Mouse (Mus musculus): ENCODE results near the gene Npepl1. TPM values are rescaled to one million over a fixed set of nuclear protein-coding genes. Genes with fewer than 3 reads are reported as not detected.

Gene Npepl1
- polyA plus RNA-seq, 1 experiment, result 50.6 TPM

- no peak overlapping the region for H3K4me3 ChIP-seq (ENCODE audit: insufficient read depth, poor library complexity, severe bottlenecking)
- H3K36me3 ChIP-seq (ENCODE audit: control insufficient read depth, insufficient read depth), result peaks cover 16% of the 10 kb centered on the region
Observed at GRCm38 (mm10) chr2:174120631-174121030, 10.5 kb downstream of the Npepl1 start.

GRCm38 (mm10) chr2:174121411-174121947, 11.3 kb downstream of the Npepl1 start:
- Histone ChIP-seq H3K79me2 (ENCODE audit: control insufficient read depth, insufficient read depth) (no peaks in the 10 kb centered on the region), H3K36me3 (ENCODE audit: control insufficient read depth, insufficient read depth) (peaks cover 13% of the 10 kb centered on the region), H3K27me3 (ENCODE audit: control insufficient read depth, insufficient read depth, insufficient read length) (no peaks in the 10 kb centered on the region), H3K4me3 (ENCODE audit: insufficient read depth, poor library complexity, severe bottlenecking) (no peak overlapping the region), H3K79me3 (ENCODE audit: low read depth) (no peaks in the 10 kb centered on the region), H3ac (ENCODE audit: control insufficient read depth, insufficient read length, low read depth) (no peak overlapping the region)
- TF ChIP-seq MYOD1 (IDR thresholded peaks at IDR 0.05; ENCODE audit: control insufficient read depth, insufficient read length, low read depth), result no peak
- no peak for TF ChIP-seq USF1 (IDR thresholded peaks at IDR 0.05; ENCODE audit: low read depth)
- TF ChIP-seq CEBPB (IDR thresholded peaks at IDR 0.05; ENCODE audit: low read depth), result no peak
- no peak for TF ChIP-seq FOSL1 (IDR thresholded peaks at IDR 0.05; ENCODE audit: insufficient read depth, low read length, poor library complexity, severe bottlenecking)
- no peak for TF ChIP-seq MAX (IDR thresholded peaks at IDR 0.05)
- TF ChIP-seq MYOG (IDR thresholded peaks at IDR 0.05; ENCODE audit: control insufficient read depth, extremely low read depth, insufficient read length), result no peak
- TF ChIP-seq CTCF (IDR thresholded peaks at IDR 0.05; ENCODE audit: control insufficient read depth, insufficient read depth, insufficient read length), result no peak

More at GRCm38 (mm10) chr2:174120631-174121030, 10.5 kb downstream of the Npepl1 start:
- H3K27me3 ChIP-seq (ENCODE audit: control insufficient read depth, insufficient read depth, insufficient read length), result no peaks in the 10 kb centered on the region
- H3K79me2 ChIP-seq (ENCODE audit: control insufficient read depth, insufficient read depth), result no peaks in the 10 kb centered on the region
- TF ChIP-seq FOSL1 (IDR thresholded peaks at IDR 0.05; ENCODE audit: insufficient read depth, low read length, poor library complexity, severe bottlenecking), result no peak
- no peak for TF ChIP-seq CEBPB (IDR thresholded peaks at IDR 0.05; ENCODE audit: low read depth)
- no peak for TF ChIP-seq MYOG (IDR thresholded peaks at IDR 0.05; ENCODE audit: control insufficient read depth, extremely low read depth, insufficient read length)
- no peak for TF ChIP-seq USF1 (IDR thresholded peaks at IDR 0.05; ENCODE audit: low read depth)
- TF ChIP-seq MAX (IDR thresholded peaks at IDR 0.05), result no peak
- TF ChIP-seq CTCF (IDR thresholded peaks at IDR 0.05; ENCODE audit: control insufficient read depth, insufficient read depth, insufficient read length), result no peak
- TF ChIP-seq MYOD1 (IDR thresholded peaks at IDR 0.05; ENCODE audit: control insufficient read depth, insufficient read length, low read depth), result no peak
- H3K79me3 ChIP-seq (ENCODE audit: low read depth), result no peaks in the 10 kb centered on the region
- H3ac ChIP-seq (ENCODE audit: control insufficient read depth, insufficient read length, low read depth), result no peak overlapping the region

- Histone ChIP-seq H3K4me3 (ENCODE audit: insufficient read depth, poor library complexity, severe bottlenecking) (no peak overlapping the region), H3ac (ENCODE audit: control insufficient read depth, insufficient read length, low read depth) (no peak overlapping the region), H3K36me3 (ENCODE audit: control insufficient read depth, insufficient read depth) (peaks cover 12% of the 10 kb centered on the region), H3K27me3 (ENCODE audit: control insufficient read depth, insufficient read depth, insufficient read length) (no peaks in the 10 kb centered on the region), H3K79me3 (ENCODE audit: low read depth) (no peaks in the 10 kb centered on the region), H3K79me2 (ENCODE audit: control insufficient read depth, insufficient read depth) (no peaks in the 10 kb centered on the region)
- TF ChIP-seq MYOG (IDR thresholded peaks at IDR 0.05; ENCODE audit: control insufficient read depth, extremely low read depth, insufficient read length), result no peak
- TF ChIP-seq CTCF (IDR thresholded peaks at IDR 0.05; ENCODE audit: control insufficient read depth, insufficient read depth, insufficient read length), result no peak
- no peak for TF ChIP-seq MYOD1 (IDR thresholded peaks at IDR 0.05; ENCODE audit: control insufficient read depth, insufficient read length, low read depth)
- no peak for TF ChIP-seq FOSL1 (IDR thresholded peaks at IDR 0.05; ENCODE audit: insufficient read depth, low read length, poor library complexity, severe bottlenecking)
- TF ChIP-seq CEBPB (IDR thresholded peaks at IDR 0.05; ENCODE audit: low read depth), result no peak
- no peak for TF ChIP-seq USF1 (IDR thresholded peaks at IDR 0.05; ENCODE audit: low read depth)
- TF ChIP-seq MAX (IDR thresholded peaks at IDR 0.05), result no peak
Observed at GRCm38 (mm10) chr2:174122331-174122730, 12.2 kb downstream of the Npepl1 start.

GRCm38 (mm10) chr2:174123731-174124130, 13.6 kb downstream of the Npepl1 start:
- TF ChIP-seq CEBPB (IDR thresholded peaks at IDR 0.05; ENCODE audit: low read depth), result no peak
- Histone ChIP-seq H3K79me2 (ENCODE audit: control insufficient read depth, insufficient read depth) (no peaks in the 10 kb centered on the region), H3K27me3 (ENCODE audit: control insufficient read depth, insufficient read depth, insufficient read length) (no peaks in the 10 kb centered on the region), H3K4me3 (ENCODE audit: insufficient read depth, poor library complexity, severe bottlenecking) (no peak overlapping the region), H3K79me3 (ENCODE audit: low read depth) (no peaks in the 10 kb centered on the region), H3K36me3 (ENCODE audit: control insufficient read depth, insufficient read depth) (peaks cover 4% of the 10 kb centered on the region), H3ac (ENCODE audit: control insufficient read depth, insufficient read length, low read depth) (no peak overlapping the region)

GRCm38 (mm10) chr2:174126522-174127375, 16.6 kb downstream of the Npepl1 start:
- Histone ChIP-seq H3K79me3 (ENCODE audit: low read depth) (no peaks in the 10 kb centered on the region), H3K27me3 (ENCODE audit: control insufficient read depth, insufficient read depth, insufficient read length) (no peaks in the 10 kb centered on the region), H3K79me2 (ENCODE audit: control insufficient read depth, insufficient read depth) (no peaks in the 10 kb centered on the region), H3K4me3 (ENCODE audit: insufficient read depth, poor library complexity, severe bottlenecking) (no peak overlapping the region), H3ac (ENCODE audit: control insufficient read depth, insufficient read length, low read depth) (no peak overlapping the region), H3K36me3 (ENCODE audit: control insufficient read depth, insufficient read depth) (no peaks in the 10 kb centered on the region)
- TF ChIP-seq FOSL1 (IDR thresholded peaks at IDR 0.05; ENCODE audit: insufficient read depth, low read length, poor library complexity, severe bottlenecking) (no peak), USF1 (IDR thresholded peaks at IDR 0.05; ENCODE audit: low read depth) (no peak), MAX (IDR thresholded peaks at IDR 0.05) (no peak)

- no peak overlapping the region for H3K4me3 ChIP-seq (ENCODE audit: insufficient read depth, poor library complexity, severe bottlenecking)
- H3ac ChIP-seq (ENCODE audit: control insufficient read depth, insufficient read length, low read depth), result no peak overlapping the region
- no peaks in the 10 kb centered on the region for H3K36me3 ChIP-seq (ENCODE audit: control insufficient read depth, insufficient read depth)
- H3K79me2 ChIP-seq (ENCODE audit: control insufficient read depth, insufficient read depth), result no peaks in the 10 kb centered on the region
- no peak for TF ChIP-seq CEBPB (IDR thresholded peaks at IDR 0.05; ENCODE audit: low read depth)
- no peak for TF ChIP-seq USF1 (IDR thresholded peaks at IDR 0.05; ENCODE audit: low read depth)
- no peak for TF ChIP-seq FOSL1 (IDR thresholded peaks at IDR 0.05; ENCODE audit: insufficient read depth, low read length, poor library complexity, severe bottlenecking)
- TF ChIP-seq MYOG (IDR thresholded peaks at IDR 0.05; ENCODE audit: control insufficient read depth, extremely low read depth, insufficient read length), result no peak
- no peak for TF ChIP-seq MAX (IDR thresholded peaks at IDR 0.05)
- no peak for TF ChIP-seq CTCF (IDR thresholded peaks at IDR 0.05; ENCODE audit: control insufficient read depth, insufficient read depth, insufficient read length)
- TF ChIP-seq MYOD1 (IDR thresholded peaks at IDR 0.05; ENCODE audit: control insufficient read depth, insufficient read length, low read depth), result no peak
- H3K27me3 ChIP-seq (ENCODE audit: control insufficient read depth, insufficient read depth, insufficient read length), result no peaks in the 10 kb centered on the region
- no peaks in the 10 kb centered on the region for H3K79me3 ChIP-seq (ENCODE audit: low read depth)
Observed at GRCm38 (mm10) chr2:174127376-174127713, 17.2 kb downstream of the Npepl1 start.
